Mouse (Mus musculus) liver, embryonic 15.5 days (tissue): Measurements from ENCODE around the gene Plxna2. TPM values are rescaled to one million over a fixed set of nuclear protein-coding genes. Genes with fewer than 3 reads are reported as not detected.

Experiments used
- ATAC-seq: fragments of 200-750 bp; cut with Nextera tagmentation; 2 replicates; pipeline ENCODE4 v1.8.0; 2017; ENCODE audit warnings: moderate number of reproducible peaks, mild to moderate bottlenecking, moderate library complexity; ENCODE audit not compliant: insufficient read depth
- H3K27ac ChIP-seq: fragments of 300-500 bp; sonication (generic); replicated peaks from 2 replicates; pipeline ENCODE4 v1.5.1; 2015; ENCODE audit warnings: mild to moderate bottlenecking, inconsistent platforms
- H3K27me3 ChIP-seq: fragments of 300-500 bp; sonication (generic); 2 replicates; pipeline ENCODE4 v1.6.1; 2015; ENCODE audit warnings: mild to moderate bottlenecking, inconsistent platforms
- H3K36me3 ChIP-seq: fragments of 300-500 bp; sonication (generic); replicated peaks from 2 replicates; pipeline ENCODE4 v1.6.1; 2015; ENCODE audit warnings: moderate library complexity, mild to moderate bottlenecking, inconsistent platforms
- H3K4me1 ChIP-seq: fragments of 300-500 bp; sonication (generic); replicated peaks from 2 replicates; pipeline ENCODE4 v1.6.1; 2015; ENCODE audit warnings: inconsistent platforms
- H3K4me2 ChIP-seq: fragments of 300-500 bp; sonication (generic); 2 replicates; pipeline ENCODE4 v1.6.1; 2015; ENCODE audit warnings: moderate library complexity, mild to moderate bottlenecking, inconsistent platforms
- H3K4me3 ChIP-seq: fragments of 300-500 bp; sonication (generic); replicated peaks from 2 replicates; pipeline ENCODE4 v1.5.1; 2015; ENCODE audit warnings: mild to moderate bottlenecking, inconsistent platforms
- H3K9ac ChIP-seq: fragments of 300-500 bp; sonication (generic); 2 replicates; pipeline ENCODE4 v1.6.1; 2015; ENCODE audit warnings: moderate library complexity, mild to moderate bottlenecking, inconsistent platforms
- H3K9me3 ChIP-seq: fragments of 300-500 bp; sonication (generic); replicated peaks from 2 replicates; pipeline ENCODE4 v1.6.1; 2016; ENCODE audit warnings: inconsistent platforms
- WGBS: fragments of 180-500 bp; shearing (Covaris S2); methylation state at CpG from one replicate; pipeline ENCODE4 v1.1.7; 2015; ENCODE audit warnings: mixed read lengths; ENCODE audit not compliant: insufficient replicate concordance; 5-methylcytosine and 5-hydroxymethylcytosine counted together
- polyA plus RNA-seq: library from polyadenylated mRNA; unstranded; fragments of >200 nt; fragmentation: Nextera tagmentation; extraction: Ambion mirVana; gene quantifications from 2 replicates; pipeline ENCODE4 v1.2.1, GENCODE M21; 2015

The Plxna2 gene
- polyA plus RNA-seq, 1 experiment from 2014 or later = 1.6 TPM

- no peak for ATAC-seq
- H3K27me3 ChIP-seq = peaks cover 22% of the 10 kb centered on the region
- H3K27ac ChIP-seq = no peak overlapping the region
- H3K4me1 ChIP-seq = peaks cover 73% of the 10 kb centered on the region
- WGBS = 41% methylated on average over 2 of the region's 2 CpGs
- H3K36me3 ChIP-seq = no peaks in the 10 kb centered on the region
- H3K9ac ChIP-seq = no peak overlapping the region
- no peaks in the 10 kb centered on the region for H3K9me3 ChIP-seq
- no peak overlapping the region for H3K4me3 ChIP-seq
- H3K4me2 ChIP-seq = no peak overlapping the region
Observed at GRCm38 (mm10) chr1:194624411-194624810, 6.4 kb downstream of the Plxna2 start.

GRCm38 (mm10) chr1:194624973-194625372, 7.0 kb downstream of the Plxna2 start:
- no peak overlapping the region for H3K27ac ChIP-seq
- H3K4me2 ChIP-seq = no peak overlapping the region
- no peaks in the 10 kb centered on the region for H3K9me3 ChIP-seq
- WGBS = 62% methylated on average over 4 of the region's 4 CpGs
- H3K4me1 ChIP-seq = peaks cover 67% of the 10 kb centered on the region
- ATAC-seq = no peak
- H3K27me3 ChIP-seq = peaks cover 22% of the 10 kb centered on the region
- H3K4me3 ChIP-seq = no peak overlapping the region
- no peaks in the 10 kb centered on the region for H3K36me3 ChIP-seq
- no peak overlapping the region for H3K9ac ChIP-seq

GRCm38 (mm10) chr1:194626109-194626508, 8.1 kb downstream of the Plxna2 start:
- H3K27ac ChIP-seq = no peak overlapping the region
- H3K4me1 ChIP-seq = peaks cover 56% of the 10 kb centered on the region
- H3K27me3 ChIP-seq = peaks cover 13% of the 10 kb centered on the region; the same call in 1 of the 2 replicates
- no peaks in the 10 kb centered on the region for H3K9me3 ChIP-seq
- H3K9ac ChIP-seq = no peak overlapping the region
- H3K36me3 ChIP-seq = no peaks in the 10 kb centered on the region
- 0 out of 2 replicates have a peak, but pooled peaks have one; percentile 26 for ATAC-seq
- WGBS = 37% methylated on average over 2 of the region's 2 CpGs
- H3K4me3 ChIP-seq = no peak overlapping the region
- H3K4me2 ChIP-seq = no peak overlapping the region

- Histone ChIP-seq H3K4me2 (no peak overlapping the region), H3K4me1 (peaks cover 44% of the 10 kb centered on the region), H3K27ac (no peak overlapping the region)
Observed at GRCm38 (mm10) chr1:194627286-194627685, 9.3 kb downstream of the Plxna2 start.

GRCm38 (mm10) chr1:194629135-194629689, 11.2 kb downstream of the Plxna2 start:
- Histone ChIP-seq H3K4me1 (peaks cover 28% of the 10 kb centered on the region), H3K9ac (no peak overlapping the region), H3K36me3 (no peaks in the 10 kb centered on the region), H3K4me3 (no peak overlapping the region), H3K4me2 (no peak overlapping the region), H3K27ac (no peak overlapping the region), H3K9me3 (no peaks in the 10 kb centered on the region), H3K27me3 (no peaks in the 10 kb centered on the region)
- 61% methylated on average over 2 of the region's 2 CpGs for WGBS
- ATAC-seq = no peak

More at GRCm38 (mm10) chr1:194627286-194627685, 9.3 kb downstream of the Plxna2 start:
- peaks cover 4% of the 10 kb centered on the region; the same call in 1 of the 2 replicates for H3K27me3 ChIP-seq
- H3K9ac ChIP-seq = no peak overlapping the region
- no peaks in the 10 kb centered on the region for H3K36me3 ChIP-seq
- ATAC-seq = no peak
- H3K9me3 ChIP-seq = no peaks in the 10 kb centered on the region
- no peak overlapping the region for H3K4me3 ChIP-seq

- H3K4me2 ChIP-seq = no peak overlapping the region
- no peak overlapping the region for H3K27ac ChIP-seq
- WGBS = 41% methylated on average over 1 of the region's 1 CpGs
- no peaks in the 10 kb centered on the region for H3K36me3 ChIP-seq
- H3K27me3 ChIP-seq = no peaks in the 10 kb centered on the region
- ATAC-seq = no peak
- no peaks in the 10 kb centered on the region for H3K9me3 ChIP-seq
- H3K4me1 ChIP-seq = peaks cover 20% of the 10 kb centered on the region
- no peak overlapping the region for H3K4me3 ChIP-seq
- no peak overlapping the region for H3K9ac ChIP-seq
Observed at GRCm38 (mm10) chr1:194630498-194631056, 12.6 kb downstream of the Plxna2 start.

GRCm38 (mm10) chr1:194631574-194631973, 13.6 kb downstream of the Plxna2 start:
- ATAC-seq = no peak

GRCm38 (mm10) chr1:194632029-194632428, 14.0 kb downstream of the Plxna2 start:
- Histone ChIP-seq H3K9ac (no peak overlapping the region), H3K36me3 (no peaks in the 10 kb centered on the region), H3K27me3 (no peaks in the 10 kb centered on the region), H3K9me3 (no peaks in the 10 kb centered on the region), H3K4me2 (no peak overlapping the region), H3K4me1 (peaks cover 6% of the 10 kb centered on the region; the same call in 1 of the 2 replicates), H3K27ac (no peak overlapping the region), H3K4me3 (no peak overlapping the region)
- 64% methylated on average over 1 of the region's 1 CpGs for WGBS
- no peak for ATAC-seq

More at GRCm38 (mm10) chr1:194631574-194631973, 13.6 kb downstream of the Plxna2 start:
- 62% methylated on average over 1 of the region's 1 CpGs for WGBS
- H3K4me1 ChIP-seq = peaks cover 10% of the 10 kb centered on the region
- H3K4me2 ChIP-seq = no peak overlapping the region
- H3K36me3 ChIP-seq = no peaks in the 10 kb centered on the region
- no peak overlapping the region for H3K27ac ChIP-seq
- no peaks in the 10 kb centered on the region for H3K27me3 ChIP-seq
- H3K9me3 ChIP-seq = no peaks in the 10 kb centered on the region
- H3K9ac ChIP-seq = no peak overlapping the region
- H3K4me3 ChIP-seq = no peak overlapping the region

GRCm38 (mm10) chr1:194635411-194635810, 17.4 kb downstream of the Plxna2 start:
- ATAC-seq = no peak
- WGBS = 14% methylated on average over 1 of the region's 1 CpGs

GRCm38 (mm10) chr1:194635942-194636341, 17.9 kb downstream of the Plxna2 start:
- no peak overlapping the region for H3K9ac ChIP-seq
- 54% methylated on average over 3 of the region's 3 CpGs for WGBS

More at GRCm38 (mm10) chr1:194635411-194635810, 17.4 kb downstream of the Plxna2 start:
- no peak overlapping the region for H3K4me2 ChIP-seq
- no peaks in the 10 kb centered on the region for H3K27me3 ChIP-seq
- H3K9me3 ChIP-seq = no peaks in the 10 kb centered on the region
- no peaks in the 10 kb centered on the region for H3K36me3 ChIP-seq
- H3K9ac ChIP-seq = no peak overlapping the region
- H3K4me1 ChIP-seq = no peaks in the 10 kb centered on the region; the same call in 1 of the 2 replicates
- no peak overlapping the region for H3K4me3 ChIP-seq
- H3K27ac ChIP-seq = no peak overlapping the region

GRCm38 (mm10) chr1:194637391-194638304, 19.6 kb downstream of the Plxna2 start:
- Histone ChIP-seq H3K9ac (no peak overlapping the region), H3K4me2 (no peak overlapping the region), H3K27ac (no peak overlapping the region), H3K4me1 (no peaks in the 10 kb centered on the region; the same call in 1 of the 2 replicates), H3K4me3 (no peak overlapping the region), H3K9me3 (no peaks in the 10 kb centered on the region), H3K27me3 (no peaks in the 10 kb centered on the region), H3K36me3 (no peaks in the 10 kb centered on the region)
- WGBS = 54% methylated on average over 5 of the region's 5 CpGs
- ATAC-seq = no peak

More at GRCm38 (mm10) chr1:194635942-194636341, 17.9 kb downstream of the Plxna2 start:
- Histone ChIP-seq H3K4me3 (no peak overlapping the region), H3K27me3 (no peaks in the 10 kb centered on the region), H3K9me3 (no peaks in the 10 kb centered on the region), H3K36me3 (no peaks in the 10 kb centered on the region), H3K4me1 (no peaks in the 10 kb centered on the region; the same call in 1 of the 2 replicates), H3K4me2 (no peak overlapping the region), H3K27ac (no peak overlapping the region)
- ATAC-seq = no peak
